Mouse (Mus musculus) lung, postnatal 0 days (tissue): Measurements from ENCODE around the gene Gpc6.

Experiments
- CTCF ChIP-seq: IDR thresholded peaks from 2 replicates; pipeline ENCODE4 v1.5.1; 2016; ENCODE audit warnings: antibody characterized with exemption, mild to moderate bottlenecking
- EP300 ChIP-seq: IDR thresholded peaks from 2 replicates; pipeline ENCODE4 v1.6.1; 2016; ENCODE audit warnings: antibody characterized with exemption, mild to moderate bottlenecking, control low read depth

DNA sequence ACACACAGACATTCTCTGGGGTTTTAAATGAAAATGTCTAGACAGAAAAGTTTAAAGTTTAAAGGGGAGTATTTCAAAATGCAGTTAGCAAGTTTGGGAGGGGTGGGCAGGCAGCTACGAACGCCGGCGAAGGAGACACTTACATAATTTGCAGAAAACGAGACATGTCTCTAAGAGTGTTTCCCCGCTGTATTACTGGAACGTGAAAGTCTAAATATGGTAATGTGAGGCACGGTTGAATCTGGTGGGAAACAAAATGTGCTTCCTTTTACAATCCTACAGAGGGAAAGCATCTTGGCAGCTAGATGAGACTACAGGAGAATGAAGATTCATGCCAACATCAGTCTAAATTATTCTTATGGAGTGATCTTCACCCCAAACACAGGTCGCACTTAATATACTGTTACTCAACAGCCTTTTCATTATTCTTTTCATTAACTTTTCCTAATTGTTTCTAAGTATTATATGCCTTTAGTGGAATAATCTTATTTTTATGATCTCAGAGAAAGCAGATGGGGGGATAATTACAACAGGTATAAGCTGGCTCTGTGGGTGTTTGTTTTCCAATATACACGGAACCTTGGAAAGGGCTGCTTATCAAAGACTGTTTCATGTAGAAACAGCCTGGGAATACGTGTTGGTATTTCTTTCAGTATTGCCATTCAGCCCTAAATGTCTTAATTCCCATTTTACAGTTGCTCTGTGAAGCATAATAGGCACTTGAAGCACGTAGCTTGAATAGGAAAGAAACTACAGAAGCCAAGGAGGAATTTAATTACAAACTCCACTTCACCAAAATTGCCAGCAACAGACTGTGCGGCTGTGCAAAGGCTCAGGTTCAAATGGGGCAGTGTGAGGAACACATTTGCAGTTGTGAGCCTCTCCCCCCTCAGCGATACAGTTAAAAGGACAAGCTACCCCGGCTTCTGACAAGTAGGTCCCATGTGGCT is 885.5 kb downstream of the Gpc6 start:
- no peak for TF ChIP-seq CTCF
- no peak for TF ChIP-seq EP300
